Mouse (Mus musculus) kidney, postnatal 4 days (tissue): ENCODE results near the gene Otulin.

Source experiments
- DNase-seq, 2 experiments: peaks; one replicate each; pipeline ENCODE4 v3.0.0; 2021; ENCODE audit warnings: mixed read lengths in 2 of 2

The Otulin gene

DNA sequence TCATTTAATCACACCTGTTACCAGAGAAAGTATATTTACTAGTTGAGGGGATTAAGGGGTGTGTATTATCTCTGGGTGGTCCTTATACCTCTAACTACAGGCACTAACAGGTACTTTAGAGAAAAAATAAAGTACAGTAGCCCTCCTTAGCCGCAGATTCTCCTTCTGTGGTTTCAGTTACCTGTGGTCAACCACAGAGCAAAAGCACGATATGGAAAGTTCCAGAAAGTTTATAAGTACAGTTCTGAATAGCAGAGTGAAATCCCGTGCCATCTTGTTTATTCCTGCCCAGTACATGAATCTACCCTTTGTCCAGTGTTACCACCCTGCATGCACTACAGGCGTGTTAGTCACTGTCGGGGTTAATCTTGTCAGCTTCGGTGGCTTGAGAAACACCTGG lies 51.6 kb downstream of the Otulin start:
- no peak for DNase-seq

DNA sequence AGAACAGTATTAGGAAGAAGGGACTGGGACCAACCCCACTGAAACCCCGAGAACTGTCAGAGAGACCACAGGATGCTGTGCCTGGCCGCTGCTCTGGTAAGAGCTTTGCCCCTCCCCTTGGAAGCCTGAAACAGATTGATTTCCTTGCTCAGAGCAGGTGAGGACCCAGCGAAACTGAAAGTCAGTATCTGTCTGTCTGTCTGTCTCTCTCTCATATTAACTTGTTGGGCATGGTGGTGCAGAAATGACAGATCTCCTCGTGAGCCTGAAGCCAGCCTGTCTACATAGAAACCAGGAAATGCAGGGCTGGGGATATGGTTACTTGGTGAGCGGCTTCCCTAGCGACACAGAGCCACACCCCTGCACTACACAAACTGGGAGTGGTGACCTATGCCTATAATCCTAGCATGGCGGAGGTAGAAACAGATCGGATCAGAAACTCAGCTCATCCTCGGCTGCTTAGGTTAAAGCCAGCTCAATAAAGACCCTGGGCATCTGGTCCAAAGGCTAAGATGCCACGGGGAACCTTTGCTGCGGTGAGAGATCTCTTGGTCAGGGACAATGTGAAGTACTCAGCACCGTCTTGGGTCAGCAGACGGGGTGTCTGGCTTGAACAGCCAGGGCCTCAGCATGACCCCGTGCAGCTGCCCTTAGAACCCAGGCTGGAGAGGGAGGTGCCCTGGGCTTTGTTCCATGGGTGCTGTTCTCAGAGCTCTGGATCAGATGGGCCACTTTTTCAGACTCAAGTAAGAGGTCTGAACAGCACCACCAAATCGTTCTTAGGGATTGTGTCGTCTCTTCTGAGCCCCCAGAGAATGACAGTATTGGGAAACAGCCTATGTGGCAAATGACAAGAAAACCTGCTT lies 52.3 kb downstream of the Otulin start:
- no peak for DNase-seq

DNA sequence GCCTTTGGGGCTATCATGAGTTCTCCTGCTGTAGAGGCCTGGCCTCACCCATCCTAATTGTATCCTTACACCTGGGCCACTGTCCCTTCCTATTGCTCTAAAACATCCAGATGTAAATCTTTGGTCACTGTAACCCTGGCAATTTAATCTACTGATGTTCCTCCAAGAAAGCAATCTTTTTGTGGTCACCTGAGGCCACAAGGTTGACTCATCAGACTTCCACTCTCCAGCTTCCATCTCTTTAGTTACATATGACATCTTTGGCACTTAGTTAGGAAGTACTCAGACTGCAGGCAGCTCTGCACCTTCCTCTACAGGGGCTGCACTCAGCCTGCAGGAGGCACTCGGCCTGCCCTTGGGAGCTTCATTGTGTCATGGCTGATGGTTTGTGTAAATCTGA lies 53.6 kb downstream of the Otulin start:
- DNase-seq = no peak

DNA sequence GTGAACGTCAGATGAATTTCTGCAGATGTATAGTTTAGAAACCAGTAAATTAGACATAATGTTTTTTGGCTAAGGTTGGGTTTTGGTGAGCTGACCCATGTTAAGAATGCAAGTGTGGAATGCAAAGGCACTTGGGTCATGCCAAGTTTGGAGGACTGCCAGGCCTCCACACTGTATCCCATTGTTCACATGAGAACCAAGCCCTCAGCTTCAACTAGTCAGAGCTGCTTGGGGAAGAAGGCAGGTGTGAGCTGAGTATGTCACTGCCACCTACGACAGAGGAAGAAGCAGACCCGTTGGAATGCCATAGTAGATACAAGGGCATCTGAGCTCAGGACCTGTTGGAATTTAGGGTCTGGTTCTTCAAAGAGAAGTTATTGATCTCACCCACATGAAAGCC lies 54.6 kb downstream of the Otulin start:
- DNase-seq = peak in 1 of 2 experiments; percentile 25

DNA sequence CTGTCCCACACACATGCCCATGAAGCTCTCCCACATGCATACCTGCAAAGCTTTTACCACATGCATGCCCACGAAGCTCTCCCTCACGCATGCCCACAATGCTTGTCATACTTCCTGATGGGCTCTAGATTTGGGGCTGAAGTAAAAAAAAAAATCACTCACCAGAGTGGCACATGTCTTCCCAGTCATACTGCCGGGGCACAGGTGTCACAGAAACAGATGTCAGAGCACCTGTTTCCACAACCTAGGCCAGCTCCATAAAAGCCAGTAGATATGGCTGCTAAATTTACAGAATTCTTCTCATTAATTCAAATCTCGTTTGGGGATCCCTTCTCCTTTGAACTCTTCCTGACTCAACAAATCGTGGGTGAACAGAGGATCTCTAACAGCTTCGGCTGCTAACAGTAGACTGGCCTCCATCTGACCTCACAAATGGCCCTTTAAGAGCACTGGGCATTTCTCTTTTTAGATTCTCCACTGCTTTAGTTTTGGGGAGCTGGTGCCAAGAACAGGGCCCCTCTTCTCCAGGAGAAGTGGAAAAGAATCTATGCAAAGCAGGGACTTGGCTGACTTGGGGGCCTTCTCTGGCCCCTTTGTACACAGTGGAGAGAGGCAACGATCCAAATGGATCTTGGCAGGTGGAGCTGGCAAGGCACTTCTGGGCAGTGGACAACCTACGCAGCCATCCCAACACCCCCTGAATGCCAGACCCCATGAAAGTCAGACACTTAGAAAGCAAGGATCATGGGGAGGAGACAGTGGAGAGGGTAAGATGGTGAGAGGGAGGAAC lies 55.3 kb downstream of the Otulin start:
- DNase-seq = no peak

DNA sequence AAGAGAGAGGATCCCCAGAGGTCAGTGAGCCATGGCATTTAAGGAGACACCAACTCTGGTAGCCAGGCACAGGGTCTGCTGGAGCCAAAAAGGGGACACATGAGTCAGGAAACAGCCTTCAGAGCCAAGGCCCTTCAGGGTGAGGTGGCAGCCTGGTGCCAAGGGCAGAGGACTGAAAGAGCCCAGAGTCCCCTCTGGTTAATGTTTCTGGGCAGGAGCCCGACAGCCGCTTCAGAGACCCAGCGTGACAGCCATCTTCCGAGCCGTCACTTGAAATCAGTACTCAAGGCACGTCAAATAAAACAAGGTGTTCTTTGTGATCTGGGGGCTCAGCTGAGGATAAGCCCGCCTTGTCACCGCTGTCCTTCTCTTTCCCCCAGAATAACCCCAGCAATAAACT lies 59.3 kb downstream of the Otulin start:
- DNase-seq = no peak

DNA sequence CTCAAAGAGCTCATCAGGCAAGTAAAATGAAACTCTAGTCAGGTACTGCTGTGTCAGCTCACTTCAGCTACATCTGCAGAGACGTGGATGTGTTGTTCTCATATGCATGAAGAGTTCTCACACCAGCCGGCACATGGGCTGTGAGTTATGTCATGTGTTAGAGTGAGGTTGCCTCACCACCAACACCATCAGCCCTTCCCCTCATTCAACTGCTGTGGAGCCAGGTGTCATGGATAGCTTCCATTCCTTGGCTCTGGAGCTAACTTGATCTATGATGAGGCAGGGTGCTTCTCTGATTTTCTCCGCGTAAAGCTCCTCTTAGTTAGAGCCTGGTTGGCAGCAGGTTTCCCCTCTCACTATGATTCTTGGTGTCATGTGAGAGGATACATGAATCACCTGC lies 60.1 kb downstream of the Otulin start:
- no peak for DNase-seq

DNA sequence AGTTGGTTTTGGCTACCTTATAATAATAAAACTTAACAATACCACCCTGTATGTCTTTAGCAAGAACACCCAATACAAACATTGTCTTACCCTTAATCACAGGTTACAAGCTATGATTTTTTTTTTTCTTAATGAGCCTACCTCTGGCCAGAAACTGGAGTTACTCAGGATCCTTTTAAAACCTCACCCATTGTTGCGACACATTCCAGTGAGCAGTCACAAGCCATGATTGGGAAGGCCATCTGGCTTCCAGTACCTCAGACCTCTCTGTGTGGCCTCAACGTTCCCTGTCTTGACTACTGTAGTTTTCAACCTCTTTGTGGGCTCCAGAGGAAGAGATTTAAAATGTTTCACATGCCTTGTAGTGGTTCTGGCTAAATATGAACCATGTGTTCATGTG lies 60.6 kb downstream of the Otulin start:
- no peak for DNase-seq

DNA sequence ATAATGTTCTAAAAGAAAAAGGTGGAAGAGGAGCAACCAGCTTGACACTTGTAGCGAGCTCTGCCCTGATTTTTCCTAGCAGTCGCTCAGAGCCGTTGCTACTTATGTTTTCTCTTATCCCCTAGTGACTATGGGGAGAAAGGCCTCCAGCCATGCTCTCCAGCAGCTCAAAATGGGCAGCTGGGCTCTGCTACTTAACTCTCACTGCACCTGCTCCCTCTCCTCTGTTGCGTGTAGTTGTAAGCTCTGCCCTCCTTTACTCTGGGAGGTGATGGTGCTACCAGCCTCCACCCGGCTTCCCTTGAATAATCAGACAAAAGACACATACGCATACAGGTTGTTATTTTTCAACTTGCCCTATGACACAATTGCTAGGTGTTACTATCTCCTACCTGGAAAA lies 62.1 kb downstream of the Otulin start:
- DNase-seq = no peak

DNA sequence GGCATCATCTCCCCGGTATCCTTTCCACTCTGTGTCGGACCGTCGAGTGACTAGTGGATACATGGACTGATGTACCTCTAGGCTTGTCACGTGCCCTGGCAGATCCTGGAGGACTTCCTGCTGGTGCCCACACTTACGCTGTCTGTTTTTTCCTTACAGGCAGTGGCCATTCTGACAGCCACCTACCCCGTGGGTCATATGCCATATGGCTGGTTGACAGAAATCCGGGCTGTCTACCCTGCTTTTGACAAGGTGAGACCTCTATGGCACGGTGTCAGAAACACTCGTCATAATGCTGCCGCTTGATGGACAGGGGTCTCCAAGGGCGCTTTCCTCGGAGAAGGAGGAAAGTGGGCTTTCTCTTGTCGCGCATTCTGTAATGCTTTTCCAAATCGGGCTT lies 63.1 kb downstream of the Otulin start:
- no peak for DNase-seq

DNA sequence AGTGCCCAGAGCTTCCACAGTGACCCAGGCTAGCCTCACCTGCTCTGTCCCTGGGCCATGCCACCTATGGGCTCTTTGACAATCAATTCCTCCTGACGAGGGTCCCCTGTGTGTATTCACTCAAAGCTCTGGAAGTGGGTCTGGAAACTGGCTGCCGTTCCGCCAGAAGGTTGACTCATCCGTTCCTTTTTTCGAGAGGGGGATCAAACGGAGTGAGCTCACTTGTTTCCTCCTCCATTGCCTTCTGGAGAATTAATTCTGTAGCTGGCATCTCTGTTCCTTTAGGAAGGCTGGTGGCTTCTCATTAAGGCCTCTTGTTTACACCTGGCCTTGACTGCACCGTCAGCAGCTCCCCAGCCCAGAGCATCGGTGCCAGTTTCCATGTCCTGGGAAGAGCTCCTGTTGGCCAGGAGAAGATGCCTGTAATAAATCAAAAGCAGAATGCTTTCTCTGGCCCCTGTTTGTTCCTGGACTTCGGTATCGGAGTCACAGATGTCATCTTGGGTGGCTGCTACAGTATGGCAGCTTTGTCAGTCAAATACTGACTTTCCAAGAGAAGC lies 64.8 kb downstream of the Otulin start:
- no peak for DNase-seq

DNA sequence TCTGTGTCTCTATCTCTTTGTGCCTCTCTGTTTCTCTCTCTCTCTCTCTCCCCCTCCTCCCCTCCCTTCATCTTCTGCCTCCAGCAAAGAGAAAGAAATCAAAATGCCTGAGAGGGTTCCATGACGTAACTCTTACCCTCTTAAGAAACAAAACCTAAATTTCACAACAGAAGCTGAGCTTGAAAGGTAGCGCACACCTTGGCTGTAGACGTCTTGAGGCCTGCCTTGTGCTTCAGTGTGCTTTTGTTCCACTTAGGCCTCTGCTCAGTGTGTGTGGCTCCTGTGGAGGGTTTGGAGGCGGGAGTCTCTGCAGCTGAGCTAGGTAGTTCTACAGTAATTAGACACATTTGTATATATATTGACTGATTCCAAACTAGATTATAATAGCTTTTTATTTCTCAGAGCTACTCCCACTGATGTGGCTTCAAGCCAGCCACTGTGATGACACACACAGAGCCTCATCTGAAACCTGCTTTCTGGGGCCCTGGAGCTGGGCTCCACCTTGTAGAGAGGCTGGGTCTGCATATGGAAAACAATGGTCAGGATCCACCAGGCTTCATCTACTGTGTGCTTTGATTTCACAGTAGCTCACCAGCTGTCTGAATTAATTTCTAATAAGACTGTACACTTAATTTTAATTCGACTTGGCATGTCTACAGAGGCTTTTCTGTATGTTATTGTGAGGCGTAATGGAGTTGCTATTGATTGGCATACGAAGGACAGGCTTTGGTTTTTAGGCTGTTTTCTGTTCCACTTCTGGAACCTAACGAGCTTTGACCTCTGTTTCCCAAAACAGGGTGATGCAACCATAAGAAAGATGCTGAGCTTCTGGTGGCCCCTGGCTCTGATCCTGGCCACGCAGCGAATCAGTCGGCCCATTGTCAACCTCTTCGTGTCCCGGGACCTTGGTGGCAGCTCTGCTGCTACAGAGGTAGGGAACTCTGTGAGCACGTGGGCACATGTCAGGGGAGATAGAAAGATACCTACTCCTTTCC lies 66.1 kb downstream of the Otulin start:
- no peak for DNase-seq

DNA sequence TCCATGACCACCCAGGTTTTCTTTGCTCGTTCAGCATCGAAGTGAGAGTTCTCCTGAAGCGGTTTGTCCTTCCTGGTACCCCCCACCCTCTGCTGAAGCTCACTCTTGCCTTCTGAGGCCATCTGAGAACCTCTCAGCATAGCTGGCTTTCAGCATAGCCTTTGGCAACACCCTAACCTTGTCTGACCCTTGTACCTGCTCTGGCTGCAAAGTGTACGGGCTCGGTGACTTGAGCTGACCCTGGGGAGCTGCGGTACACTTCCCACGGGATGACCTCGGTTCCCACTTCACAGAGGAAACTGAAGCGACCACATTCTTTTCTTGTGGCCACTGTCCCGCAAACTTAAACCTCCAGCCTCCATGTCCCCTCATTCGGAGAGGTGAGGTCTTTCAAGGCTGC lies 70.2 kb downstream of the Otulin start:
- no peak for DNase-seq

DNA sequence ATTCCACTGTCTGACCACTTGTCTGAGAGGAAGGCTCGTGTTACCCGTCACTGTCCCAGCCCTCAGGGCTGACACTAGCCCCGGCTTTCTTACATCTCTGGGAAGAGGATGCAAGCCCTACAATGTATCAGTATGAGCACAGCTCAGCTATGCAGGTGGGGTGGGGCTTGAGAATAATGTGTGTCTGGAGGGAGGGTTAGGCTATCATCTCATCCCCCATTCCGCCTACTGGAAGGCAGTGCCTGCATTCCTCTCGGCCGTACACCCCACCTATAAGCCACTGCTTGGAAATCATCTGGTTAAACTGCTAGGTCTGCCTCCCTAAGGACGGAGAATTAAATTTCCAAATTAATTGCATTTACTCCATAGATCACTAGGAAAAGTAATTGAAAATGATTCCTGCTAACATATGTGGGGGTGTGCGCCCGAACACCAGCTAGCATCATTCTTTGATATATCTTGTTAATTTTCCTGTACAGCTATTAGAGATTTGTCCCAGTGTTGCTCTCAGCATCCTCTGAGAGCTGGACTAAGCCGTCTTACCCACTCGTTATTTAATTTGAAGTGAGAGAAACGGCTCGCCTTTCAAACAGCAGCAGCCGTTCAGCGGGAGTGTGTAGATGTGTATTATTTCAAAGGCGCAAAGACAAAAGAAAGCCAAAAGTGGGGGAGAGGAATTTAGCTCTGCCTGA lies 71.9 kb downstream of the Otulin start:
- DNase-seq = no peak

DNA sequence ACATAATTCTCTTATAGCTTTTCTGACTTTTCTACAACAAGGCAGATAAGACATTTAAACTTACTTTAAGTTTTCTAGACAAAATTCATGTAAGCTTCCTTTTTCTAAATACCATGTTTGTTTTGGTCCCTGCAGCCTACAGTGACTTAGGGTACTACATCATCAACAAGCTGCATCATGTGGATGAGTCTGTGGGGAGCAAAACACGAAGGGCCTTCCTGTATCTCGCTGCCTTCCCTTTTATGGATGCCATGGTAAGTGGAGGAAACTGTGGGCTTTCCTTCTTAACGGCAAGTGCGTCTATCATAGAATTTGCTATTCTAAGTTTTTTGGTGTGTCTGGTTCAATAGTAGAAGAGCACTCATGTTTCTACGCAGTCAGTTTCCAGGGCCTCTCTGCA lies 76.9 kb downstream of the Otulin start:
- DNase-seq = no peak

DNA sequence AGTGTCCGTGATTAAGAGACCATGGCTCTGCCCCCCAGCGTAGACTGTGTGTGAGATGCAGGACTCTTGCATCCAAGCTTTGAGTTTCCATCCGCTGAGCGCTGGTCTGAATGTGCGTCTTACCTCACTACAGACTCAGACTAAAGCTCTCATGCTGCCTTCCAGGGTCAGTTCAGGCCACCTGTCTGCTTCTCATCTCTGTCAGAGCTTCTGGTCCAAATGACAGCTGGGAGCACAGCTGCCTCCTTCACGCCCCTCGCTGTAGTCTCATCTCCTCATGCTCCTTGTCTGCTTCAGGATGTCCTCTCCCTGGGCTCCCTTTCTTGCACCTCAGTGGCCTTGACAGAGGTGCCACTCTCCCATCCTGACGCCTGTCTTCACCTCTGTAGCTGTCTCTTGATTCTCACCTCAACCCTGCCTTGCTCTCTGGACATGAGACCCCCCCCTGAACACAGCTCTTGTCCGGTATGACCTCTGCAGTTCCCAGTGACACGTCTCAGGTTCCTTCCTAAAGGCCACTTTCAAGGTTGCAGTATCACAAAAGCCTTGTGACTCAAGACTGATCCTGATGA lies 78.3 kb downstream of the Otulin start:
- no peak for DNase-seq

DNA sequence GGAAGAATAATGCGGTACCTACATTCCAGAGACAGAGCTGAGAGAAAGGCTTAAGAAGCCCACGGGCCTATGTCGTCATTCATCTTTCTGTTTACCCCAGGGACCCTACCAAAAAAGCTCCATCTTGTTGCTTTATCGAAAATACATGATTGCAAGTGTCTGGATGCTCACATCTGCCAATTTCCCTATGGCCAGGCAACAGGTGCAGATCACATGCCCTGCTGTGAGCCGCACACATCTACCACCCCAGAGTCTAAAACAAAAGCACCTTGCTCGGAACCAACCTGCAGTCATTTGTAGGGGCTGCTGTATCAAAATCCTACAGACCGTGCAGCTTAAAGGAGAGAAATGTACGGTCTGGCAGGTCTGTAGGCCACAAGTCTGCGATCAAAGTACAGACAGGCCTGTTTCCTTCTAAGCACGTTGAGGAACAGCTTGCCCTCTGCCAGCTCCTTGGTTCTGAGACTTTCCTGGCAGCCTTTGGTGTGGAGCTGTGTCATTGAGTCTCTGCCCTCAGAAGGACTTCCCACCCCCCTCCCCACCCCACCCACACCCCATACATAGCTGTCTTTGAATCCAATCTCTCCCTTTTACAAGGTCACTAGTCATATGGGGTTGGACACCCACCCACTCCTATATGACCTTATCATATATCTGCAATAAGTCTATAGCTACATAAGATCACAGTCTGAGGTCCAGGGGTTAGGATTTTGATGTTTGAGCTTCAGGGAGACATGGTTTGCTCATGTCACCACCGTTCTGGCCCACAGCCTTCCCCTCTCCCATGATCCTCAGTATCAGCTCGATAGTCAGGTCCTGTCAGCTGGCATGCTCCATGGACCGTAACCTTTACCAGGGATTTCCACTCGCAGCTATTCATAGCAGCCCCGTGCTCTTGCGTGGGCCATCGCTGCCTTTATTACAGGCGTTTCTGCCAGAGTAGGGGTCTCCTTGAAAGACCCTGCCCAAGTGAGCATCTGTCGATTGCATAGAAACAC lies 79.1 kb downstream of the Otulin start:
- DNase-seq = no peak

DNA sequence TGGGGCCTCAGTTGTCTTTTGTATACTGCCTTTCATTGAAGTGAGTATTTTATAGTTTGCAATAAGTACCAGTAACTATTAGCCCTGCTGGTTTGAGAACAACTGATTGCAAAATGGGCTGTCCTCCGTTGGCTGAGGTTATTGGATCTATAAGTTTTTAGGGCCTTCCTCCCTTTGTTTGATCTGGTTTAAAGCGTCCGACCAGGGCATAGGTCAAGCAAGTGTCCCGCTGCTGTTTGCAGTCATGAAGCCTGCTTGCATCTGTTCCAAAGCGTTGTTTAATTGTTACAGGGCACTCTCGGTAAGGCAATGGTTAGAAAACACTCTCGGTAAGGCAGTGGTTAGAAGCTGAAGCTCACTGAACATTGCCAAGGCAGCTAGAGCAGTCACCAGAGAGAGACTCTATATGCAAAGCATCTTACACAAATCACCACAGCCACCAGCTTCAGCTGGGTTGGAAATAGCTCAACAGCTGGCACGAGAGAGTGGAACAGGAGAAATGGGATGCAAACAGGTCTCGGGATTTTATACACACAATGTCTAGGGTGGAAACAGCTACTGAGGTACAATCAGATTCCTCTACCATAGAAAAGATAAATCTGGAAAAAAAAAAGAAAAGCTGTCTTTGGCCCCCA lies 80.0 kb downstream of the Otulin start:
- DNase-seq = no peak

DNA sequence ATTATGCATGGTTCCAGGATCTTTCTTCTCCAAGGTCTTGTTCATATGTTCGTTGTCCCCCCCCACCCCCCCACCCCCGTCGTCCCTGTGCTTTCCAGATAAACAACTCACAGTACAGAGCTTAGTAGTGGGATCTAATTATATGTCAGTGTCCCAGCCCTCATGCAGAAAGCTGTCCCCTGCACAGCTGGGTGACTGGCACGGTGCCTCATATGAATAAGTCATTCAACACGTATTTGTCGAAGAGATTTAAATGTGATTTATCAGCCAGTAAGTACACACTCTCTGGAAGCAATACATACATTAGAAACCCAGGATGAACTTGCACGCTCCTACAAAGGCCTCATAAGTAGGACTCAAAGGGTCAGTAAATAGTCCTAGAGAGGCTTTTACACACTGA lies 80.6 kb downstream of the Otulin start:
- DNase-seq = peak; percentile 37 to 42

DNA sequence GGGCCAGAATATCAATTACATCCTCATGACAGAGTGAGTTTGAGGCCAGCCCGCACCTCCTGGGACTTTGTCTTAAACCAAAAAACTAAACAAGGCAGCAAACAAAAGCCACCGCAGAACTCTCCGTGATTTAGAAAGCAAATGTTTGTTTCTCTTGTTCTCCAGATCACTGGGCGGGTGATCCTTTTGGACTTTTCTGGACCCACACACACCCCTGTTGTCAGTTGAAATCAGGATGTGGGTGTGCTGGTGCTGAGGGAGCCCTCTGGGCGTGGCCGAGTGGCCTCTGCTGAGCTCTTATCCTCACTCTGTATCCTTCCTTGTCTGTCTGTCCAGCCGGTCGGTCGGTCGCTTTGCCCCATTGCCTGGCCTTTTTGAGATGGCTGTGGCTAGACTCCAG lies 81.4 kb downstream of the Otulin start:
- DNase-seq = no peak
